Mouse (Mus musculus): ENCODE measurements at regions not wholly inside any gene's neighbourhood (a gene's known extent, or its start where the extent isn't known, plus 50 kb on each side); places are given as distances from the start of the nearest gene placed in this dataset.

- intact Hi-C loops (cut with DNase I), result no loop called here
- DNase-seq (ENCODE audit: low spot score in 2 of 2), result no peak
These were observed 99.6 kb downstream of the Vegfa start for GRCm38 (mm10) chr17:45932611-45933010.

DNA sequence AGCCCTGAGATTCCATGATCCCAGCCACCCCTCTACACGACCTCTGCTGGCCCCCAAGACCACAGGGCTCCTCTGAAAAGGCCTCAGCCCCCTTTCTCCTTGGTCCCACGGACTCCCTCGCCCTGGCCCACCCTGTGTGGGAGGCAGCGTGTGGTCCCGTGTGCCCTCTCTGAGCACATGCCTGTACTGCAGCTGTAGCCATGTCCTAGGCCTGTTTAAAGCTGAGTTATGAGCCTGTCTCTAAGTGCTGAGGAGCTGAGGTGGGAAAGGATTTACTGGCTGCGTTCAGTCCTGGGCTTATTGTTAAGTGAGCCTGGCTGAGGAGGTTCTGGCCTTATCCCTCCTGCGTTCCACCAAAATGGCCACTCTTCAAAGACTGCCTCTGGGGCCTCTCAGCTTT is 102.6 kb downstream of the Vegfa start:
- intact Hi-C loops (cut with DNase I), result no loop called here
- no peak for DNase-seq (ENCODE audit: low spot score in 2 of 2)

DNA sequence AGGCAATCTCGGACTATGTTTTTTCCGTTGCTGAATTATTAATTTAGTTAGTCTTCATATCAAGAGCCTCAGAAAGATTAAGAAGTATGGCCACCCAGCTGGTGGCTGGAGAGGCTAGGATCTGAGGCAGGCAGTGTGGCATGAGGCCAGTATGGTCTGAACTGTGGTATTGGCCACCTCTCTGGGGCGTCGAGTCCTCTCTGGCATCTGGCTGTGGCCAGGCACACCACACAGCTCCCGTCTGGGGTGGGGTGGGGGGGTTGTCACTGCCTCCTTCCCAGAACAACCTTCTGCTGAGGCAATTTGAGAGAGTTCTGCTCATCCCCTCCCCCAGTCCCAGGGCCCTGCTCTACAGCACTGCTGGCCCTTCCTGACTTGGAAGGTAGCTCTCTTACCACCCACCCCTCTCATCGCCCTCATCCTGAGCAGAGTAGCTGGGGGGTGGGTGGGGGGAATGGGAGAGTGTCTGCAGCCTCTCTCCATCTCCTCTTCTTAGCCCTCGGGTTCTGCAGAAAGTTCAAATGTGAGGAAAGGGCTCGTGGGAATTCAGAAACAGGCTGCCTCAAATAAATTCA is 103.2 kb downstream of the Vegfa start:
- DNase-seq (ENCODE audit: low spot score in 2 of 2), result no peak
- intact Hi-C loops (cut with DNase I), result no loop called here

DNA sequence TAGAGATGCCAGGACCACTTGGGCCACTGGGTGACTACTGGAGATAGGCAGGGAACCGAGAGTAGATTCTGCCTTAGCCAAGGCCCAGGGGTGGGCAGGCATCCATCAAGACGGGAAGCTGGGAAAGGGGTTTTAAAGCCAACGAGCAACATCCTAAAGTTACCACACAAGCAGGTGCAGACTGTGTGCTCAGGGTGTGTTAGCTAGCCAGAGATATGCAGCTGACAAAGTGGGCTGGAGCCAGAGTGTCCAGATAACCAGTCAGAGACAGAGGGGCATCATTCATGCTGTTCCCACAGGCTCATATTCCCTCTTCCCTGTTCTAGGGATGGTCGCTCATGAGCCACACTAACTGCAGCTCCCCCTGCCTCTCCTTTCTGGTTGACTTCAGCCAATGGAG is 104.2 kb downstream of the Vegfa start:
- intact Hi-C loops (cut with DNase I), result no loop called here
- DNase-seq (ENCODE audit: low spot score in 2 of 2), result no peak

GRCm38 (mm10) chr17:45925845-45926244 is 106.3 kb downstream of the Vegfa start:
- intact Hi-C loops (cut with DNase I), result no loop called here
- no peak for DNase-seq (ENCODE audit: low spot score in 2 of 2)

DNA sequence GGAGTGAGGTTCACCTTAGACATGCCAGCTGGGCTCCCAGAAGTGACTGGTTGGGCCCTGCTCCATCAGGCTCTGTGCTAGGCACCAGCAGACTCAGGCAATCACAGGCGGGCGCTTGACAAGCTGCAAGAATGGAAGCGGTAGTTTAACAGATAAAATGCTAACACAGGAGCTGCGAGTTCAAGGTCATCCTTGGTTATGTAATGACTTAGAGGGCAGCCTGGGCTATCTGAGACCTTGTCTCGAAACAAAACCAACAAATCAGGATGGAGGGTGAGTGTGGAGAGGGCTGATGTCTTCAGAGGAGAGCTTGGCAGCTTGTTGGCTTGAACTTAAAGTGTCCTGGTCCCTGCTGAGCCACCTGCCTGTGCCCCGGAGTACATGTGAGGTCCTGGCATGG is 107.6 kb downstream of the Vegfa start:
- intact Hi-C loops (cut with DNase I), result no loop called here
- DNase-seq (ENCODE audit: low spot score in 2 of 2), result no peak

DNA sequence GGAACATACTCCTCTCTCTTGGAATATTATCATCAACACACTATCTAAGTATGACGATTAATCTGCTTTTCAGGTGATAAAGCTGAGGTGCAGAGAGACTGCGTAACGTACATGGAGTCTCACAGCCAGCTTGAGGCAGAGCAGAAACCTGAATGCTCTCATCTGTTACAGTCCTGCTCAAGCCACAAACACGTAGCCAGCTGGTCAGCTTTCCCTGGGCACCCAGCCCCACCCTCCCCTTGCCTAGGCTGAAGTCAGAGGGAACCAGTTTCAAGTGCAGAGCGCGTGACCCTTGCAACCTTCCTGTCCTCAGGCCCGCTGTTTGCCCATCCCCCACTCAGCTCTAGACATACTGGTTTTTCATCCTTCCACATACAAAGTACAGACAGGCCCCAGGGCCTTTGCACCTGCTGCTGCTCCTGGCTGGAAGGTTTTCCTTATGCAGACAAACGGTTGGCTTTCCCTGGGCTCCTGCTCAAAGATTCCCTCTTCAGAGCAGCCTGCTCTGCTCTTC is 108.9 kb downstream of the Vegfa start:
- DNase-seq (ENCODE audit: low spot score in 2 of 2), result no peak
- intact Hi-C loops (cut with DNase I), result no loop called here

GRCm38 (mm10) chr17:45917647-45918046 is 114.5 kb downstream of the Vegfa start:
- no peak for DNase-seq (ENCODE audit: low spot score in 2 of 2)
- intact Hi-C loops (cut with DNase I), result no loop called here

GRCm38 (mm10) chr17:45916937-45917336 is 115.2 kb downstream of the Vegfa start:
- no peak for DNase-seq (ENCODE audit: low spot score in 2 of 2)
- intact Hi-C loops (cut with DNase I), result no loop called here

GRCm38 (mm10) chr17:45914706-45915240 is 117.4 kb downstream of the Vegfa start:
- DNase-seq (ENCODE audit: low spot score in 2 of 2), result no peak
- intact Hi-C loops (cut with DNase I), result no loop called here

- DNase-seq (ENCODE audit: low spot score in 2 of 2), result no peak
- intact Hi-C loops (cut with DNase I), result no loop called here
These were observed 117.9 kb downstream of the Vegfa start for GRCm38 (mm10) chr17:45914237-45914636.

- DNase-seq (ENCODE audit: low spot score in 2 of 2), result no peak
- intact Hi-C loops (cut with DNase I), result no loop called here
These were observed 118.5 kb downstream of the Vegfa start for GRCm38 (mm10) chr17:45913671-45914070.

DNA sequence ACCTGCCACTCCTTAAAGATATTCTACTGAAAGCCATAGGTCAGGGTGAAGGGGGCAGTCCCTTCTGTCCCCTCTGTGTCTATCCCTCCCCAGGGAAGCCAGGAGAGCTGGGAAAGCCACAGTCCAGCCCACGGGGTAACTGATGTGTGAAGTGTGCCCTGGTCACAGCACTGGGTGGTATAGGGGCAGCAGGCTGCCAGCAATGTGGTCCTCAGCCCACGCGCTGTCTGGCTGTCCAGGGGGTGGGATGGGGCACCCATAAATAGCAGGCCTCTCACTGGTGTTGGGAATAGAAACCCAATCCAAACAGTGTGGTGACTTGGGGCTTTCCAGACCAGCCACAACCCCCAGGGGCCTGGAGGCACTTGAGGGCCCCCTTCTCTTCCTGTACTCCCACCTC is 120.0 kb downstream of the Vegfa start:
- intact Hi-C loops (cut with DNase I), result no loop called here

GRCm38 (mm10) chr17:45911201-45911731 is 120.9 kb downstream of the Vegfa start:
- intact Hi-C loops (cut with DNase I), result no loop called here
- no peak for DNase-seq (ENCODE audit: low spot score in 2 of 2)

More for the DNA sequence above, 120.0 kb downstream of the Vegfa start:
- no peak for DNase-seq (ENCODE audit: low spot score in 2 of 2)

- DNase-seq (ENCODE audit: low spot score in 2 of 2), result no peak
- intact Hi-C loops (cut with DNase I), result no loop called here
These were observed 121.9 kb downstream of the Vegfa start for GRCm38 (mm10) chr17:45910245-45910644.

GRCm38 (mm10) chr17:45907587-45907986 is 124.6 kb downstream of the Vegfa start:
- DNase-seq (ENCODE audit: low spot score in 2 of 2), result no peak
- intact Hi-C loops (cut with DNase I), result no loop called here

GRCm38 (mm10) chr17:45905596-45905995 is 126.6 kb downstream of the Vegfa start:
- intact Hi-C loops (cut with DNase I), result no loop called here
- DNase-seq (ENCODE audit: low spot score in 2 of 2), result no peak

GRCm38 (mm10) chr17:45904251-45904650 is 127.9 kb downstream of the Vegfa start:
- peak; percentile 43 to 52 for DNase-seq (ENCODE audit: low spot score in 2 of 2)
- intact Hi-C loops (cut with DNase I), result no loop called here

DNA sequence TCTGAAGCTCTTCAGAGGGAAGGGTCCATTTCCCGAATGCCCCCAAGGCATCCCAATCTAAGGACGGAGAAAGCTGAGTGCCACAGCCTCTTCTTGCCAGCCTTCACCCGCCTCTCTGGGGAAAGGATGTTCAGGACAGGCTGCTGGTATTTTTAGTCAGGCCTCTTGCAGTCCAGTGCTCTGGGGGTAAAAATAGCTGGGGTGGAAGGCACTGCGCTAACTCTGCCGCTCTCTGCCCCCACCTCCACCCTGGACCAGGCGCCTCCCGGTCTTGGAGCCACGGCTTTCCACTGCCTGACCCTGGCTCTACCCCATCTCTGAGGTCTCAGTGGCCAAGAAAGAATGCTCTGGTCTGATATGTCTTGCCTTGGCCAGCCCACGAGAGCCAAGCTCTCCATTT is 128.9 kb downstream of the Vegfa start:
- DNase-seq (ENCODE audit: low spot score in 2 of 2), result no peak
- intact Hi-C loops (cut with DNase I), result no loop called here

- intact Hi-C loops (cut with DNase I), result no loop called here
- DNase-seq (ENCODE audit: low spot score in 2 of 2), result no peak
These were observed 129.5 kb downstream of the Vegfa start for GRCm38 (mm10) chr17:45902668-45903067.

DNA sequence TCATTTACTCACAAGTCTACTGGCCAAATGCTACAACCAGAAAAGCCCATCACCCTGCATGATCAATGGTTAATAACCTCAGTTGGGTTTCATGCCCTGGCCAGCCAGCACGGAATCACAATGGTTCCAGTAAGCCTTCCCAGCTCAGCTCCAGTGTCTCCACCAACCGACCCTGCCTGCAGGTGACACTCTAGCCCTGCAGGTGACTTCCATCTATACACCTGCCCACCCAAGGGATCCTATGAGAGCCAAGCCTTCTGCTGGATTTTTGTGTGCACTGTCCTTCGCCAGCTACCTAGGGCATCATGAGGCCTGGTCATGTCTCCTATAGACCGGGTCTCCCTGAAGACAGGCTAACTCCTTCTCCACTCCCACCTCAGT is 135.3 kb downstream of the Vegfa start:
- intact Hi-C loops (cut with DNase I), result no loop called here
- no peak for DNase-seq (ENCODE audit: low spot score in 2 of 2)
